Mouse (Mus musculus): Measurements from ENCODE around the gene Rara. TPM values are rescaled to one million over a fixed set of nuclear protein-coding genes. Genes with fewer than 3 reads are reported as not detected.

Gene Rara
- polyA plus RNA-seq, 1 experiment from 2014 or later, result 33.4 TPM

- WGBS, result 84% methylated on average over 3 of the region's 3 CpGs
- Histone ChIP-seq H3K9me3 (ENCODE audit: control insufficient read depth, low read length) (no peaks in the 10 kb centered on the region), H3K4me2 (ENCODE audit: low read length) (no peak overlapping the region), H3K27ac (replicated peaks in 1 of 2; ENCODE audit: control insufficient read depth in 1 of 2, insufficient read depth in 1 of 2, low read depth in 2 of 2, low read length in 2 of 2) (no peak overlapping the region), H3K4me1 (ENCODE audit: control insufficient read depth in 2 of 2, insufficient read depth in 2 of 2, low read length in 2 of 2) (peaks cover 63 to 65% of the 10 kb centered on the region in 2 experiments), H3K27me3 (ENCODE audit: control insufficient read depth, insufficient read depth, low read length) (no peaks in the 10 kb centered on the region), H3K9ac (ENCODE audit: low read length) (no peak overlapping the region), H3K4me3 (ENCODE audit: control insufficient read depth in 1 of 2, insufficient read depth in 1 of 2, low read depth in 1 of 2, low read length in 2 of 2) (no peak overlapping the region), H3K36me3 (ENCODE audit: control insufficient read depth, insufficient read depth, low read length) (0 out of 2 replicates have a peak, but pooled peaks cover 4% of the 10 kb centered on the region)
- no peak for ATAC-seq (ENCODE audit: insufficient number of reproducible peaks, insufficient read depth, low FRiP score, low read depth)
These were observed 7.5 kb downstream of the Rara start for GRCm38 (mm10) chr11:98935123-98935522.

DNA sequence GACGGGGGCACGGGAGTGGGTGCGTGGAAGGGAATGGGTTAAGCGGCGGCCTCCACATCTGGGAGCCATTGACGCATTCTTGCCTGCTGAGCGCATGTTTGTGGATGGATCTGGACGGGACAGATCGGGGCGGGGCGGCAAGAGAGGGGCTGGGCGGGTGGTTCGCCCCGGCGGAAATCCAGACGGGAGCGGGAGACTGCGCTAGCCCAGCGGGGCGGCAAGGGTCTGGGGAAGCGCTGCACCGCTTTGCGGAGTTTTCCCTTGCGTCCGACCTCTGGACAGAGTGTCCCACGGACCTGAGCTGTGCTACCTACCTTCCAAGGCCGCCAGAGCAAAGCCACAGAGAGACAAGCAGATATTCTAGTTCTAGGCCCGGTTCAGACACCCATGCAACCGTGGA, 8.6 kb downstream of the Rara start:
- H3K4me1 ChIP-seq (ENCODE audit: control insufficient read depth in 2 of 2, insufficient read depth in 2 of 2, low read length in 2 of 2), result peaks cover 63 to 65% of the 10 kb centered on the region in 2 experiments
- H3K9ac ChIP-seq (ENCODE audit: low read length), result peak overlapping the region; percentile 95
- WGBS, result 1% methylated on average over 29 of the region's 29 CpGs
- H3K9me3 ChIP-seq (ENCODE audit: control insufficient read depth, low read length), result no peaks in the 10 kb centered on the region
- 0 out of 2 replicates have a peak, but pooled peaks cover 4% of the 10 kb centered on the region for H3K36me3 ChIP-seq (ENCODE audit: control insufficient read depth, insufficient read depth, low read length)
- H3K4me3 ChIP-seq (ENCODE audit: control insufficient read depth in 1 of 2, insufficient read depth in 1 of 2, low read depth in 1 of 2, low read length in 2 of 2), result peak overlapping the region; percentile 54 to 86
- H3K4me2 ChIP-seq (ENCODE audit: low read length), result peak overlapping the region; percentile 72
- H3K27me3 ChIP-seq (ENCODE audit: control insufficient read depth, insufficient read depth, low read length), result no peaks in the 10 kb centered on the region
- peak; percentile 48 for ATAC-seq (ENCODE audit: insufficient number of reproducible peaks, insufficient read depth, low FRiP score, low read depth)
- H3K27ac ChIP-seq (replicated peaks in 1 of 2; ENCODE audit: control insufficient read depth in 1 of 2, insufficient read depth in 1 of 2, low read depth in 2 of 2, low read length in 2 of 2), result peak overlapping the region; percentile 91 to 96

DNA sequence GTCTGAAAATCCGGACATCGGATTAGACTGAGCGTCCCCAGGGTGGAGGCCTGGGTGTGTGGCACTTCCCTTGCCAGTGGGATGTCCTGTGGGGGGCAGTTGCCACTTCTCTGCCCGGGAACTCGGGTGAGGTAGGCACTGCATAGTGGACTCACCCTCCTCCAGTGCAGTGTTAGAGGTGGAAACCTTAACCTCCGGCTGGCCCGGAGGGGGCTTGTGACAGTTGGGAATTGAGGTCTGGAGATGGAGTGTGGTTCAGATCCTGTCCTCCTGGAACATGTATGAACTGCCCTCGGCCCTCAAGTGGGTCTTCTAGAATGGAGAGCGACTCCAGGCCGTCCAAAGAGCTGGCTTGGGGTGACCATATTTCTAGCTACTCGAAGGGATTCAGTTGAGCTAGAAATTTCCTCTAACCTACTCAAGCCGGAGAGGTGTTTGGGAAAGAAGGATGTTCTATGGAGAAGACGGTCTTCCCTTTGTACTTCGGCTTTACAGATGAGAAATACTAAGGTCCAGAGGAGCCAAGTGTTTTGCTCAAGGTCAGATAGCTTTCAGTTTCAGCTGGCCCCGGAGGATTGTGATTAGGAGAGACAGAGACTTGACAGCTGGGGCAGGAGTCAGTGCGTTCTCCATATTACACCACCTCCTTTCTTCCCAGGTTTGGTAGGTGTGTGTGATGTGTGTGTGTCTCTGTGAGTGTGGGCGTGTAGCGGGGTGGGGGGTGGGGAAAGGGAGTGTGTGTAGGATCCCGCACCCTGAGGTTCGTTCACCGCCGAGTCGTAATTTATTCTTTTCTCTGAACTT, 9.2 kb downstream of the Rara start:
- Histone ChIP-seq H3K9me3 (ENCODE audit: control insufficient read depth, low read length) (no peaks in the 10 kb centered on the region), H3K4me3 (ENCODE audit: control insufficient read depth in 1 of 2, insufficient read depth in 1 of 2, low read depth in 1 of 2, low read length in 2 of 2) (peak overlapping the region; percentile 54 to 86), H3K4me1 (ENCODE audit: control insufficient read depth in 2 of 2, insufficient read depth in 2 of 2, low read length in 2 of 2) (peaks cover 61 to 65% of the 10 kb centered on the region in 2 experiments), H3K27me3 (ENCODE audit: control insufficient read depth, insufficient read depth, low read length) (no peaks in the 10 kb centered on the region), H3K4me2 (ENCODE audit: low read length) (peak overlapping the region; percentile 72), H3K9ac (ENCODE audit: low read length) (peak overlapping the region; percentile 95), H3K36me3 (ENCODE audit: control insufficient read depth, insufficient read depth, low read length) (0 out of 2 replicates have a peak, but pooled peaks cover 4% of the 10 kb centered on the region), H3K27ac (replicated peaks in 1 of 2; ENCODE audit: control insufficient read depth in 1 of 2, insufficient read depth in 1 of 2, low read depth in 2 of 2, low read length in 2 of 2) (peak overlapping the region; percentile 91 to 96)
- ATAC-seq (ENCODE audit: insufficient number of reproducible peaks, insufficient read depth, low FRiP score, low read depth), result no peak; the same call in 1 of the 2 replicates
- WGBS, result under 1% methylated on average over 23 of the region's 23 CpGs

DNA sequence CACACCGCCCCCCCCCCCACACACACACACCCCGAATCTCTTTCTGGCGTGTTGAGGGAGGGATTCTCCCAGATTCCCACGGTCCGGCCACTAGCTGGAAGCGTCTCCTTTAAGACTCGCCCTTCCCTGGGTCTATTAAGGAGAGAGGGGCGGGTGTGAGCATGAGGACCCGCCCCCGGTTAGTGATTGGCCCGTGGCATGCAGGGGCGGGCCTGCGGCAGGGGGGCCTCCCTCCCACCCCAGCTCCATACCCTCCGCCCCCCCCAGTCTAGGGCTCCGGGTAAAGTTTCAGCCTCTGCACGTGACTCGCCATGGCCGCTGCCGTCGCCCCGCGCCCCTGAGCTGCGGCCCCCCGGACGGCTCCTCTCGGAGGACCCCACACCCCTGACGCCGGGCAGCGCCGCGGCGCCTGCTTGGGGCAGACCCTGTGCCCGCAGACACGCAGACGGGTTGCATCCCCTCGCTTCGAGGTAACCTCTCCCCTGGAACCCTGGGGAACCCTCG, 9.8 kb downstream of the Rara start:
- H3K27ac ChIP-seq (replicated peaks in 1 of 2; ENCODE audit: control insufficient read depth in 1 of 2, insufficient read depth in 1 of 2, low read depth in 2 of 2, low read length in 2 of 2), result peak overlapping the region; percentile 91 to 96
- H3K4me2 ChIP-seq (ENCODE audit: low read length), result peak overlapping the region; percentile 72
- H3K9me3 ChIP-seq (ENCODE audit: control insufficient read depth, low read length), result no peaks in the 10 kb centered on the region
- ATAC-seq (ENCODE audit: insufficient number of reproducible peaks, insufficient read depth, low FRiP score, low read depth), result peak; percentile 85
- H3K4me3 ChIP-seq (ENCODE audit: control insufficient read depth in 1 of 2, insufficient read depth in 1 of 2, low read depth in 1 of 2, low read length in 2 of 2), result peak overlapping the region; percentile 86 to 87
- H3K9ac ChIP-seq (ENCODE audit: low read length), result peak overlapping the region; percentile 95
- 0 out of 2 replicates have a peak, but pooled peaks cover 4% of the 10 kb centered on the region for H3K36me3 ChIP-seq (ENCODE audit: control insufficient read depth, insufficient read depth, low read length)
- WGBS, result under 1% methylated on average over 31 of the region's 38 CpGs
- H3K27me3 ChIP-seq (ENCODE audit: control insufficient read depth, insufficient read depth, low read length), result no peaks in the 10 kb centered on the region
- peaks cover 62 to 65% of the 10 kb centered on the region in 2 experiments for H3K4me1 ChIP-seq (ENCODE audit: control insufficient read depth in 2 of 2, insufficient read depth in 2 of 2, low read length in 2 of 2)

DNA sequence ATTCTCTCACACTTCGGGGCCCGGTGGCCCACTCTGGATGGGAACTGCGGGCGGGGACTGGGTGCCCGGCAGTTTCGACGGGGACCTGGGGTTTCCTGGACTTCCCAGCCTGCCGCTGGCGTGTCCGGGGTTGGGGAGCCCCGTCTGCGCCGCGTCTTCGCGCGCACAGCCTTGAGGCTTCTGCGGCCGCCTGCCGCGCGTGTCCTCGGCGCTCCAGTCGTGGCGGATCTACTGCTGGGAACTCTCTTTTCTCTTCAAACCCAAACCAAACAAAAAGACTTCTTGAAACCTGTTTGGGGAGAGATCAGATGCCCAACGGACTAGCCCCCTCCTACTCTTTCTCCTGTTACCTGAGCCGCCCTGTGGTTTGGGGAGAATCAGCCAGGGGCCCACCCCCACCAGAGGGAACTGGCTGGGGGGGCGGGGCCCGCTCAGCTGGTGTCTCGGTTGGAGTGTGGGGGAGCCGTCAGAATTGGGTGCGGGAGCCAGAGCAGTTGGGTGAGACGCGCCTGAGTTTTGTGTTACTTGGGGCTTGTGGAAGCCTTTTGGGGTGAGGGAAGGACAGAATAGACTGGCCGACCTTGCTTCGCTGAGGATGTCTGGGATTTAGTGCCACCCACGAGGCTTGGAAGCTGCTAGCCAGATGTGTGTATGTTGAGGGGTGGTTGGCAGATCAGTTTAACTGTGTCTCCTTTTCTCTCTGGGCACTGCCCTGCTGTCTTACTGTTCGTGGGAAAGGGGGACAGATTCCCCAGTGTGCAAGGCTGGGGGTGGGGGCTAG, 10.5 kb downstream of the Rara start:
- Histone ChIP-seq H3K9ac (ENCODE audit: low read length) (peak overlapping the region; percentile 95), H3K27me3 (ENCODE audit: control insufficient read depth, insufficient read depth, low read length) (no peaks in the 10 kb centered on the region), H3K9me3 (ENCODE audit: control insufficient read depth, low read length) (no peaks in the 10 kb centered on the region), H3K36me3 (ENCODE audit: control insufficient read depth, insufficient read depth, low read length) (0 out of 2 replicates have a peak, but pooled peaks cover 4% of the 10 kb centered on the region), H3K27ac (replicated peaks in 1 of 2; ENCODE audit: control insufficient read depth in 1 of 2, insufficient read depth in 1 of 2, low read depth in 2 of 2, low read length in 2 of 2) (peak overlapping the region; percentile 78 to 96), H3K4me3 (ENCODE audit: control insufficient read depth in 1 of 2, insufficient read depth in 1 of 2, low read depth in 1 of 2, low read length in 2 of 2) (peak overlapping the region; percentile 86 to 87), H3K4me2 (ENCODE audit: low read length) (peak overlapping the region; percentile 72), H3K4me1 (ENCODE audit: control insufficient read depth in 2 of 2, insufficient read depth in 2 of 2, low read length in 2 of 2) (peaks cover 62 to 65% of the 10 kb centered on the region in 2 experiments)
- under 1% methylated on average over 39 of the region's 39 CpGs for WGBS
- ATAC-seq (ENCODE audit: insufficient number of reproducible peaks, insufficient read depth, low FRiP score, low read depth), result no peak

GRCm38 (mm10) chr11:98938701-98939083, 11.1 kb downstream of the Rara start:
- Histone ChIP-seq H3K9me3 (ENCODE audit: control insufficient read depth, low read length) (no peaks in the 10 kb centered on the region), H3K36me3 (ENCODE audit: control insufficient read depth, insufficient read depth, low read length) (0 out of 2 replicates have a peak, but pooled peaks cover 4% of the 10 kb centered on the region), H3K9ac (ENCODE audit: low read length) (peak overlapping the region; percentile 95), H3K27me3 (ENCODE audit: control insufficient read depth, insufficient read depth, low read length) (no peaks in the 10 kb centered on the region), H3K4me2 (ENCODE audit: low read length) (peak overlapping the region; percentile 72), H3K27ac (replicated peaks in 1 of 2; ENCODE audit: control insufficient read depth in 1 of 2, insufficient read depth in 1 of 2, low read depth in 2 of 2, low read length in 2 of 2) (peak overlapping the region in 1 of 2 experiments; percentile 100; a peak in 2 of 4 replicates), H3K4me1 (ENCODE audit: control insufficient read depth in 2 of 2, insufficient read depth in 2 of 2, low read length in 2 of 2) (peaks cover 63 to 65% of the 10 kb centered on the region in 2 experiments), H3K4me3 (ENCODE audit: control insufficient read depth in 1 of 2, insufficient read depth in 1 of 2, low read depth in 1 of 2, low read length in 2 of 2) (peak overlapping the region; percentile 86 to 87)
- ATAC-seq (ENCODE audit: insufficient number of reproducible peaks, insufficient read depth, low FRiP score, low read depth), result no peak
- WGBS, result 35% methylated on average over 7 of the region's 7 CpGs
